Mouse (Mus musculus) naive thymus-derived CD4-positive, alpha-beta T cell, adult 2 months (primary cell): ENCODE data around the gene Wdsub1.
A peak's percentile ranks its signal among the peaks of the same experiment; 100 is the strongest.
"Not testable (repeated sequence)": the region's sequence is repeated elsewhere in the genome, so short reads cannot be mapped to it uniquely, and the experiment has no call there.

Source experiments
- DNase-seq: peaks from one replicate; pipeline ENCODE4 v3.0.0-alpha.2; 2011; ENCODE audit warnings: low read depth

Wdsub1 gene

GRCm38 (mm10) chr2:59881831-59882741 is at the start of gene Wdsub1:
Wdsub1 (minus strand) TSS chr2:59882591.
- peak; percentile 94 for DNase-seq

- no peak for DNase-seq
These were observed 31.2 kb upstream of the Wdsub1 start for GRCm38 (mm10) chr2:59913610-59914009.

- DNase-seq: no peak
These were observed 25.7 kb upstream of the Wdsub1 start for GRCm38 (mm10) chr2:59908048-59908447.

- DNase-seq: no peak
These were observed 21.6 kb upstream of the Wdsub1 start for GRCm38 (mm10) chr2:59904007-59904406.

- no peak for DNase-seq
These were observed 16.3 kb upstream of the Wdsub1 start for GRCm38 (mm10) chr2:59898666-59899065.

- no peak for DNase-seq
These were observed 15.7 kb upstream of the Wdsub1 start for GRCm38 (mm10) chr2:59898105-59898504.

GRCm38 (mm10) chr2:59896837-59897236 is 14.4 kb upstream of the Wdsub1 start:
- DNase-seq: no peak

- DNase-seq: no peak
These were observed 14.0 kb upstream of the Wdsub1 start for GRCm38 (mm10) chr2:59896400-59896799.

GRCm38 (mm10) chr2:59889699-59890098 is 7.3 kb upstream of the Wdsub1 start:
- no peak for DNase-seq

GRCm38 (mm10) chr2:59882742-59883281 is 421 bp upstream of the Wdsub1 start:
- no peak for DNase-seq

GRCm38 (mm10) chr2:59881404-59881803 is 987 bp downstream of the Wdsub1 start:
- DNase-seq: peak; percentile 33

- DNase-seq: no peak
These were observed 4.2 kb downstream of the Wdsub1 start for GRCm38 (mm10) chr2:59878221-59878620.

GRCm38 (mm10) chr2:59877335-59877734 is 5.1 kb downstream of the Wdsub1 start:
- no peak for DNase-seq

GRCm38 (mm10) chr2:59876482-59876881 is 5.9 kb downstream of the Wdsub1 start:
- DNase-seq: no peak

- no peak for DNase-seq
These were observed 11.9 kb downstream of the Wdsub1 start for GRCm38 (mm10) chr2:59870526-59870925.

- no peak for DNase-seq
These were observed 19.8 kb downstream of the Wdsub1 start for GRCm38 (mm10) chr2:59862618-59863017.

- no peak for DNase-seq
These were observed 28.0 kb downstream of the Wdsub1 start for GRCm38 (mm10) chr2:59854363-59854762.

GRCm38 (mm10) chr2:59853543-59853942 is 28.8 kb downstream of the Wdsub1 start:
- no peak for DNase-seq

- DNase-seq: no peak
These were observed 29.5 kb downstream of the Wdsub1 start for GRCm38 (mm10) chr2:59852916-59853315.

GRCm38 (mm10) chr2:59851885-59852284 is 30.5 kb downstream of the Wdsub1 start:
- not testable (repeated sequence) for DNase-seq

- no peak for DNase-seq
These were observed 38.5 kb downstream of the Wdsub1 start for GRCm38 (mm10) chr2:59843848-59844247.

GRCm38 (mm10) chr2:59843156-59843555 is 39.2 kb downstream of the Wdsub1 start:
- DNase-seq: no peak

- DNase-seq: no peak
These were observed 39.8 kb downstream of the Wdsub1 start for GRCm38 (mm10) chr2:59842556-59843008.
